Mouse (Mus musculus) heart, adult 2 months (tissue): ENCODE data around the gene Gm11938. TPM values are rescaled to one million over a fixed set of nuclear protein-coding genes. Genes with fewer than 3 reads are reported as not detected.

Source experiments
- DNase-seq, 2 experiments: peaks; one replicate each; pipeline ENCODE4 v3.0.0; 2021
- H3K27ac ChIP-seq: fragments of 200-600 bp; 2 replicates; pipeline ENCODE4 v1.8.1; 2022
- H3K27me3 ChIP-seq: fragments of 200-500 bp; 2 replicates; pipeline ENCODE4 v1.6.1; 2012; ENCODE audit warnings: mild to moderate bottlenecking, low read length, inconsistent platforms, mixed read lengths; ENCODE audit not compliant: control insufficient read depth, insufficient read depth
- H3K36me3 ChIP-seq: fragments of 200-500 bp; 2 replicates; pipeline ENCODE4 v1.6.1; 2012; ENCODE audit warnings: low read length, inconsistent platforms; ENCODE audit not compliant: control insufficient read depth, insufficient read depth
- H3K4me1 ChIP-seq: fragments of 200-500 bp; 2 replicates; pipeline ENCODE4 v1.6.1; 2011; ENCODE audit warnings: low read length; ENCODE audit not compliant: control insufficient read depth, insufficient read depth
- H3K4me3 ChIP-seq: fragments of 200-600 bp; 2 replicates; pipeline ENCODE4 v1.8.1; 2022
- H3K79me2 ChIP-seq: fragments of 200-500 bp; replicated peaks from 2 replicates; pipeline ENCODE4 v1.6.1; 2012; ENCODE audit warnings: mild to moderate bottlenecking, inconsistent platforms, low read length, moderate library complexity, mixed read lengths; ENCODE audit not compliant: control insufficient read depth, insufficient read depth
- H3K9ac ChIP-seq: fragments of 200-500 bp; 2 replicates; pipeline ENCODE4 v1.6.1; 2012; ENCODE audit warnings: low read depth, mild to moderate bottlenecking, control low read depth, inconsistent platforms, low read length, mixed read lengths
- CTCF ChIP-seq: fragments of 200-600 bp; IDR thresholded peaks from 2 replicates; pipeline ENCODE4 v1.8.1; 2022; ENCODE audit warnings: antibody characterized with exemption, mild to moderate bottlenecking, moderate library complexity
- EP300 ChIP-seq: fragments of 200-500 bp; IDR thresholded peaks from 2 replicates; pipeline ENCODE4 v1.6.1; 2011; ENCODE audit warnings: low read depth, low read length, control low read depth; ENCODE audit not compliant: insufficient read depth
- POLR2A ChIP-seq: fragments of 200-500 bp; IDR thresholded peaks from 2 replicates; pipeline ENCODE4 v1.6.1; 2011; ENCODE audit warnings: mild to moderate bottlenecking, low read depth, low read length, control low read depth; ENCODE audit not compliant: insufficient read depth
- WGBS: fragments of 180-500 bp; shearing (Covaris S2); methylation state at CpG from one replicate; pipeline ENCODE4 v1.1.7; 2018; 5-methylcytosine and 5-hydroxymethylcytosine counted together
- intact Hi-C: fragments of 180-260 bp; cut with DNase I; formaldehyde crosslinking; loops from one replicate; pipeline ENCODE4 v1.15.1; 2025
- polyA plus RNA-seq: library from polyadenylated mRNA; depleted of rRNA; stranded (reverse); fragments of >200 nt; gene quantifications from 2 replicates; pipeline ENCODE4 v1.2.3, GENCODE M21; 2012; rRNA removed
- total RNA-seq, 2 experiments: library from RNA; stranded (reverse); gene quantifications; 2 replicates each; pipeline ENCODE4 v1.2.3; 2021

The Gm11938 gene
- total and polyA plus RNA-seq, 3 experiments = not detected

GRCm38 (mm10) chr11:99566530-99566929, 36.6 kb downstream of the Gm11938 start, which contains the start of gene Krtap3-1:
Gene Krtap3-1, minus strand, starts transcription at chr11:99566630.
- WGBS = 90% methylated on average over 7 of the region's 7 CpGs
- intact Hi-C loops = no loop called here

GRCm38 (mm10) chr11:99562580-99562979, 40.5 kb downstream of the Gm11938 start:
- 73% methylated on average over 6 of the region's 6 CpGs for WGBS
- intact Hi-C loops = no loop called here
- TF ChIP-seq CTCF = no peak

More at GRCm38 (mm10) chr11:99566530-99566929, 36.6 kb downstream of the Gm11938 start, which contains the start of gene Krtap3-1:
- Histone ChIP-seq H3K9ac (no peak within 1 kb of the TSS), H3K4me1 (no peaks in the 10 kb centered on the region), H3K36me3 (no peaks in the 10 kb centered on the region), H3K27me3 (no peaks in the 10 kb centered on the region), H3K4me3 (no peak within 1 kb of the TSS), H3K27ac (no peak within 1 kb of the TSS), H3K79me2 (no peaks in the 10 kb centered on the region)
- no peak for DNase-seq
- TF ChIP-seq EP300 = no peak
- no peak for TF ChIP-seq POLR2A
- TF ChIP-seq CTCF = no peak

GRCm38 (mm10) chr11:99559366-99559765, 43.7 kb downstream of the Gm11938 start, which contains the start of gene Gm11939:
Gene Gm11939, minus strand, starts transcription at chr11:99559466.
- H3K79me2 ChIP-seq = no peaks in the 10 kb centered on the region
- intact Hi-C loops = no loop called here
- no peaks in the 10 kb centered on the region for H3K4me1 ChIP-seq
- no peak within 1 kb of the TSS for H3K9ac ChIP-seq
- 84% methylated on average over 9 of the region's 9 CpGs for WGBS
- H3K27ac ChIP-seq = no peak within 1 kb of the TSS
- TF ChIP-seq CTCF = no peak
- no peak for TF ChIP-seq EP300
- no peak for TF ChIP-seq POLR2A
- no peak for DNase-seq
- no peaks in the 10 kb centered on the region for H3K36me3 ChIP-seq
- H3K4me3 ChIP-seq = no peak within 1 kb of the TSS
- H3K27me3 ChIP-seq = no peaks in the 10 kb centered on the region

More at GRCm38 (mm10) chr11:99562580-99562979, 40.5 kb downstream of the Gm11938 start:
- H3K27ac ChIP-seq = no peak overlapping the region
- no peak for DNase-seq
- no peaks in the 10 kb centered on the region for H3K4me1 ChIP-seq
- H3K4me3 ChIP-seq = no peak overlapping the region
- no peak overlapping the region for H3K9ac ChIP-seq
- H3K36me3 ChIP-seq = no peaks in the 10 kb centered on the region
- no peaks in the 10 kb centered on the region for H3K79me2 ChIP-seq
- no peaks in the 10 kb centered on the region for H3K27me3 ChIP-seq

- TF ChIP-seq EP300 (no peak), POLR2A (no peak), CTCF (no peak)
- no peak overlapping the region for H3K9ac ChIP-seq
- 69% methylated on average over 3 of the region's 3 CpGs for WGBS
These were observed 44.9 kb downstream of the Gm11938 start for GRCm38 (mm10) chr11:99557976-99558745.

GRCm38 (mm10) chr11:99556753-99557152, 46.4 kb downstream of the Gm11938 start, which contains the start of gene Krtap3-2:
Gene Krtap3-2, minus strand, starts transcription at chr11:99556853.
- no peaks in the 10 kb centered on the region for H3K27me3 ChIP-seq
- no peaks in the 10 kb centered on the region for H3K4me1 ChIP-seq
- TF ChIP-seq CTCF (no peak), POLR2A (no peak), EP300 (no peak)
- 78% methylated on average over 2 of the region's 2 CpGs for WGBS
- H3K27ac ChIP-seq = no peak within 1 kb of the TSS
- H3K36me3 ChIP-seq = no peaks in the 10 kb centered on the region
- DNase-seq = no peak
- H3K79me2 ChIP-seq = no peaks in the 10 kb centered on the region
- H3K4me3 ChIP-seq = no peak within 1 kb of the TSS
- intact Hi-C loops = no loop called here
- H3K9ac ChIP-seq = no peak within 1 kb of the TSS

More at GRCm38 (mm10) chr11:99557976-99558745, 44.9 kb downstream of the Gm11938 start:
- H3K4me3 ChIP-seq = no peak overlapping the region
- H3K27me3 ChIP-seq = no peaks in the 10 kb centered on the region
- no peak for DNase-seq
- H3K4me1 ChIP-seq = no peaks in the 10 kb centered on the region
- intact Hi-C loops = no loop called here
- H3K79me2 ChIP-seq = no peaks in the 10 kb centered on the region
- no peaks in the 10 kb centered on the region for H3K36me3 ChIP-seq
- H3K27ac ChIP-seq = no peak overlapping the region

GRCm38 (mm10) chr11:99556195-99556594, 46.9 kb downstream of the Gm11938 start:
- H3K4me1 ChIP-seq = no peaks in the 10 kb centered on the region
- no peak overlapping the region for H3K27ac ChIP-seq
- H3K79me2 ChIP-seq = no peaks in the 10 kb centered on the region
- no peaks in the 10 kb centered on the region for H3K27me3 ChIP-seq
- intact Hi-C loops = no loop called here
- H3K4me3 ChIP-seq = no peak overlapping the region
- DNase-seq = no peak
- no peak for TF ChIP-seq POLR2A
- no peak for TF ChIP-seq CTCF
- TF ChIP-seq EP300 = no peak
- 84% methylated on average over 2 of the region's 2 CpGs for WGBS
- H3K36me3 ChIP-seq = no peaks in the 10 kb centered on the region
- H3K9ac ChIP-seq = no peak overlapping the region

Other genes starting within 250 kb of the Gm11938 start
Only the 30 nearest of the 36 such genes appear.
- gene Krt12, start 181.0 kb downstream of the Gm11938 start, total RNA-seq = not detected
- gene Krt12, start 181.0 kb downstream of the Gm11938 start, polyA plus RNA-seq = not detected in 2 replicates
- gene Krt20, start 165.2 kb downstream of the Gm11938 start, total RNA-seq = not detected
- 0.06 TPM in 1 of 2 replicates, not detected in the other for gene Krt20, start 165.2 kb downstream of the Gm11938 start, polyA plus RNA-seq
- gene Krt23, start 110.2 kb downstream of the Gm11938 start, total RNA-seq = not detected
- 0.80 TPM in 1 of 2 replicates, not detected in the other for gene Krt23, start 110.2 kb downstream of the Gm11938 start, polyA plus RNA-seq
- gene Krt39, start 82.0 kb downstream of the Gm11938 start, total RNA-seq = not detected
- not detected in 2 replicates for gene Krt39, start 82.0 kb downstream of the Gm11938 start, polyA plus RNA-seq
- gene Krt40, start 60.1 kb downstream of the Gm11938 start, total RNA-seq = not detected
- not detected in 2 replicates for gene Krt40, start 60.1 kb downstream of the Gm11938 start, polyA plus RNA-seq
- gene Krtap3-3, start 52.4 kb downstream of the Gm11938 start, total RNA-seq = not detected
- gene Krtap3-3, start 52.4 kb downstream of the Gm11938 start, polyA plus RNA-seq = not detected in 2 replicates
- not detected for gene Krtap3-2, start 46.5 kb downstream of the Gm11938 start, total RNA-seq
- not detected in 2 replicates for gene Krtap3-2, start 46.5 kb downstream of the Gm11938 start, polyA plus RNA-seq
- gene Gm11939, start 43.8 kb downstream of the Gm11938 start, total RNA-seq = not detected
- not detected in 2 replicates for gene Gm11939, start 43.8 kb downstream of the Gm11938 start, polyA plus RNA-seq
- gene Krtap3-1, start 36.7 kb downstream of the Gm11938 start, total RNA-seq = not detected
- gene Krtap3-1, start 36.7 kb downstream of the Gm11938 start, polyA plus RNA-seq = not detected in 2 replicates
- gene Krtap1-5, start 22.3 kb downstream of the Gm11938 start, total RNA-seq = not detected
- not detected in 2 replicates for gene Krtap1-5, start 22.3 kb downstream of the Gm11938 start, polyA plus RNA-seq
- gene Krtap1-4, start 19.7 kb downstream of the Gm11938 start, total RNA-seq = not detected
- not detected in 2 replicates for gene Krtap1-4, start 19.7 kb downstream of the Gm11938 start, polyA plus RNA-seq
- gene Krtap1-3, start 12.0 kb downstream of the Gm11938 start, total RNA-seq = not detected
- gene Krtap1-3, start 12.0 kb downstream of the Gm11938 start, polyA plus RNA-seq = not detected in 2 replicates
- gene Krtap9-3, start 5.2 kb downstream of the Gm11938 start, total RNA-seq = not detected
- not detected in 2 replicates for gene Krtap9-3, start 5.2 kb downstream of the Gm11938 start, polyA plus RNA-seq
- not detected for gene Gm11937, start 6.9 kb upstream of the Gm11938 start, total RNA-seq
- not detected in 2 replicates for gene Gm11937, start 6.9 kb upstream of the Gm11938 start, polyA plus RNA-seq
- gene Krtap2-4, start 11.5 kb upstream of the Gm11938 start, total RNA-seq = not detected
- gene Krtap2-4, start 11.5 kb upstream of the Gm11938 start, polyA plus RNA-seq = not detected in 2 replicates
- not detected for gene Gm11562, start 17.1 kb upstream of the Gm11938 start, total RNA-seq
- not detected in 2 replicates for gene Gm11562, start 17.1 kb upstream of the Gm11938 start, polyA plus RNA-seq
- not detected for gene Krtap4-1, start 24.9 kb upstream of the Gm11938 start, total RNA-seq
- not detected in 2 replicates for gene Krtap4-1, start 24.9 kb upstream of the Gm11938 start, polyA plus RNA-seq
- gene Krtap4-2, start 31.8 kb upstream of the Gm11938 start, total RNA-seq = not detected
- not detected in 2 replicates for gene Krtap4-2, start 31.8 kb upstream of the Gm11938 start, polyA plus RNA-seq
- gene Krtap4-7, start 40.8 kb upstream of the Gm11938 start, total RNA-seq = not detected
- not detected in 2 replicates for gene Krtap4-7, start 40.8 kb upstream of the Gm11938 start, polyA plus RNA-seq
- gene Gm11555, start 46.9 kb upstream of the Gm11938 start, total RNA-seq = not detected
- gene Gm11555, start 46.9 kb upstream of the Gm11938 start, polyA plus RNA-seq = not detected in 2 replicates
- gene Gm11563, start 55.7 kb upstream of the Gm11938 start, total RNA-seq = not detected
- not detected in 2 replicates for gene Gm11563, start 55.7 kb upstream of the Gm11938 start, polyA plus RNA-seq
- gene Krtap4-6, start 62.7 kb upstream of the Gm11938 start, total RNA-seq = not detected
- not detected in 2 replicates for gene Krtap4-6, start 62.7 kb upstream of the Gm11938 start, polyA plus RNA-seq
- gene Gm14190, start 87.4 kb upstream of the Gm11938 start, total RNA-seq = not detected
- not detected in 2 replicates for gene Gm14190, start 87.4 kb upstream of the Gm11938 start, polyA plus RNA-seq
- not detected for gene Gm14180, start 131.0 kb upstream of the Gm11938 start, total RNA-seq
- gene Gm14180, start 131.0 kb upstream of the Gm11938 start, polyA plus RNA-seq = not detected in 2 replicates
- gene Gm11595, start 169.6 kb upstream of the Gm11938 start, total RNA-seq = not detected
- gene Gm11595, start 169.6 kb upstream of the Gm11938 start, polyA plus RNA-seq = not detected in 2 replicates
- not detected for gene Krtap4-8, start 177.4 kb upstream of the Gm11938 start, total RNA-seq
- not detected in 2 replicates for gene Krtap4-8, start 177.4 kb upstream of the Gm11938 start, polyA plus RNA-seq
- not detected for gene Krtap4-9, start 181.9 kb upstream of the Gm11938 start, total RNA-seq
- gene Krtap4-9, start 181.9 kb upstream of the Gm11938 start, polyA plus RNA-seq = not detected in 2 replicates
- gene Gm11596, start 190.2 kb upstream of the Gm11938 start, total RNA-seq = not detected
- gene Gm11596, start 190.2 kb upstream of the Gm11938 start, polyA plus RNA-seq = not detected in 2 replicates
- gene Gm11569, start 195.6 kb upstream of the Gm11938 start, total RNA-seq = not detected
- not detected in 2 replicates for gene Gm11569, start 195.6 kb upstream of the Gm11938 start, polyA plus RNA-seq
- not detected for gene Gm11554, start 201.1 kb upstream of the Gm11938 start, total RNA-seq
- gene Gm11554, start 201.1 kb upstream of the Gm11938 start, polyA plus RNA-seq = not detected in 2 replicates